Mouse (Mus musculus) MEL (cell line): ENCODE results near the gene Ndufs2. TPM values are rescaled to one million over a fixed set of nuclear protein-coding genes. Genes with fewer than 3 reads are reported as not detected.

Experiments used
- DNase-seq: peaks from one replicate; pipeline ENCODE4 v3.0.0; 2011; ENCODE audit warnings: low read depth, low spot score
- H3K27ac ChIP-seq: 2 replicates; pipeline ENCODE4 v1.5.1; 2012; ENCODE audit warnings: low read depth, mild to moderate bottlenecking, control low read depth, low read length, moderate library complexity; ENCODE audit not compliant: control insufficient read depth
- H3K27me3 ChIP-seq, 2 experiments: fragments of 150-350 bp in 1 of 2; sonication (generic) in 1 of 2; 2 replicates each; pipeline ENCODE4 v1.6.1; 2012; ENCODE audit warnings: low read length in 2 of 2, mild to moderate bottlenecking in 2 of 2, improper control_type of control experiment in 1 of 2, moderate library complexity in 1 of 2; ENCODE audit not compliant: insufficient read depth in 2 of 2, control insufficient read depth in 1 of 2
- H3K36me3 ChIP-seq, 2 experiments: 2 replicates each; pipeline ENCODE4 v1.6.1; 2012 to 2014; ENCODE audit warnings: low read length in 2 of 2, improper control_type of control experiment in 1 of 2, inconsistent platforms in 1 of 2, mild to moderate bottlenecking in 1 of 2; ENCODE audit not compliant: insufficient read depth in 2 of 2, control insufficient read depth in 1 of 2
- H3K4me1 ChIP-seq, 2 experiments: fragments of 150-350 bp in 1 of 2; sonication (generic) in 1 of 2; 2 replicates each; pipeline ENCODE4 v1.6.1; 2012; ENCODE audit warnings: low read length in 2 of 2, improper control_type of control experiment in 1 of 2, mild to moderate bottlenecking in 1 of 2; ENCODE audit not compliant: insufficient read depth in 2 of 2, control insufficient read depth in 1 of 2
- H3K4me3 ChIP-seq, 2 experiments: fragments of 150-350 bp in 1 of 2; sonication (generic) in 1 of 2; 2 replicates each; pipeline ENCODE4 v1.5.1; 2012; ENCODE audit warnings: low read depth in 2 of 2, low read length in 2 of 2, mild to moderate bottlenecking in 2 of 2, moderate library complexity in 2 of 2, control low read depth in 1 of 2, improper control_type of control experiment in 1 of 2; ENCODE audit not compliant: control insufficient read depth in 1 of 2, insufficient read depth in 1 of 2
- H3K79me2 ChIP-seq: 2 replicates; pipeline ENCODE4 v1.6.1; 2012; ENCODE audit warnings: mild to moderate bottlenecking, low read length, moderate library complexity; ENCODE audit not compliant: control insufficient read depth, poor library complexity, insufficient read depth
- H3K9ac ChIP-seq: 2 replicates; pipeline ENCODE4 v1.6.1; 2012; ENCODE audit warnings: low read depth, mild to moderate bottlenecking, control low read depth, low read length, moderate library complexity; ENCODE audit not compliant: control insufficient read depth, poor library complexity, severe bottlenecking
- H3K9me3 ChIP-seq: fragments of 150-350 bp; sonication (generic); replicated peaks from 2 replicates; pipeline ENCODE4 v1.6.1; 2012; ENCODE audit warnings: mild to moderate bottlenecking, low read length, improper control_type of control experiment, moderate library complexity; ENCODE audit not compliant: insufficient read depth
- CHD2 ChIP-seq: IDR thresholded peaks from 2 replicates; pipeline ENCODE4 v1.6.1; 2011; ENCODE audit warnings: low read length, improper control_type of control experiment
- CTCF ChIP-seq, 3 experiments: IDR thresholded peaks in 2 of 3; conservative IDR thresholded peaks in 1 of 3; 2 replicates each; pipeline ENCODE4 v1.5.1; 2011 to 2012; ENCODE audit warnings: low read length in 3 of 3, low read depth in 2 of 3, mild to moderate bottlenecking in 2 of 3, improper control_type of control experiment in 1 of 3, inconsistent platforms in 1 of 3, mixed read lengths in 1 of 3, moderate library complexity in 1 of 3; ENCODE audit not compliant: control insufficient read depth in 1 of 3, insufficient read depth in 1 of 3, poor library complexity in 1 of 3, severe bottlenecking in 1 of 3
- EP300 ChIP-seq, 2 experiments: IDR thresholded peaks; 2 replicates each; pipeline ENCODE4 v1.6.1; 2011; ENCODE audit warnings: improper control_type of control experiment in 2 of 2, low read length in 2 of 2, low read depth in 1 of 2, mild to moderate bottlenecking in 1 of 2
- GABPA ChIP-seq: IDR thresholded peaks from 2 replicates; pipeline ENCODE4 v1.6.1; 2012; ENCODE audit warnings: low read depth, mild to moderate bottlenecking, inconsistent platforms, low read length, improper control_type of control experiment, moderate library complexity
- HCFC1 ChIP-seq: IDR thresholded peaks from 2 replicates; pipeline ENCODE4 v1.6.1; 2012; ENCODE audit warnings: low read depth, mild to moderate bottlenecking, inconsistent platforms, low read length, improper control_type of control experiment, moderate library complexity
- MYB ChIP-seq: IDR thresholded peaks from 2 replicates; pipeline ENCODE4 v1.6.1; 2011; ENCODE audit warnings: mild to moderate bottlenecking, low read depth, low read length, improper control_type of control experiment
- MYC ChIP-seq: IDR thresholded peaks from 2 replicates; pipeline ENCODE4 v1.6.1; 2011; ENCODE audit warnings: low read depth, mild to moderate bottlenecking, low read length, improper control_type of control experiment, moderate library complexity
- NELFE ChIP-seq: IDR thresholded peaks from 2 replicates; pipeline ENCODE4 v1.6.1; 2011; ENCODE audit warnings: low read depth, low read length, improper control_type of control experiment
- POLR2AphosphoS2 ChIP-seq: IDR thresholded peaks from 2 replicates; pipeline ENCODE4 v1.6.1; 2011; ENCODE audit warnings: low read length, improper control_type of control experiment
- POLR2AphosphoS5 ChIP-seq: IDR thresholded peaks from 2 replicates; pipeline ENCODE4 v1.6.1; 2012; ENCODE audit warnings: low read depth, borderline replicate concordance, mild to moderate bottlenecking, inconsistent platforms, low read length, moderate library complexity, mixed read lengths
- UBTF ChIP-seq: IDR thresholded peaks from 2 replicates; pipeline ENCODE4 v1.6.1; 2012; ENCODE audit warnings: low read depth, mild to moderate bottlenecking, inconsistent platforms, low read length, improper control_type of control experiment, moderate library complexity, borderline replicate concordance; ENCODE audit not compliant: insufficient read depth
- ZMIZ1 ChIP-seq: IDR thresholded peaks from 2 replicates; pipeline ENCODE4 v1.6.1; 2012; ENCODE audit warnings: low read depth, mild to moderate bottlenecking, inconsistent platforms, low read length, improper control_type of control experiment, moderate library complexity
- ZNF384 ChIP-seq: IDR thresholded peaks from 2 replicates; pipeline ENCODE4 v1.6.1; 2012; ENCODE audit warnings: low read depth, mild to moderate bottlenecking, inconsistent platforms, low read length, improper control_type of control experiment
- polyA plus RNA-seq, 2 experiments: library from polyadenylated mRNA; stranded (reverse) in 1 of 2; unstranded in 1 of 2; fragments of >175 nt in 1 of 2; fragments of >200 nt in 1 of 2; gene quantifications; 2 replicates each; pipeline versions ENCODE4 v1.2.1 to v1.2.4; 2012; ENCODE audit warnings: low replicate concordance in 2 of 2, low read depth in 1 of 2; ENCODE audit not compliant: insufficient read length in 2 of 2, insufficient read depth in 1 of 2, missing spikeins in 1 of 2
- total RNA-seq: library from RNA; depleted of rRNA; stranded (reverse); fragments of 300-350 nt; gene quantifications from 2 replicates; pipeline ENCODE4 v1.2.3, GENCODE M21; 2012

Ndufs2 gene
- total and polyA plus RNA-seq, 3 experiments, result 169 to 415 (median 292) TPM

GRCm38 (mm10) chr1:171232800-171233730 lies 18.1 kb downstream of the Ndufs2 start:
- Histone ChIP-seq H3K27ac (no peak overlapping the region), H3K79me2 (no peaks in the 10 kb centered on the region), H3K9ac (no peak overlapping the region), H3K4me1 (peaks cover 0 to 10% of the 10 kb centered on the region in 2 experiments; a peak in 2 of 4 replicates), H3K36me3 (peaks cover 3 to 17% of the 10 kb centered on the region in 2 experiments; a peak in 3 of 4 replicates), H3K27me3 (no peaks in the 10 kb centered on the region), H3K9me3 (no peaks in the 10 kb centered on the region), H3K4me3 (no peak overlapping the region)
- no peak for DNase-seq
- TF ChIP-seq MYC (no peak), CHD2 (no peak), HCFC1 (no peak), POLR2AphosphoS2 (no peak), CTCF (IDR thresholded peaks at IDR 0.05 in 2 of 3, conservative IDR thresholded peaks at IDR 0.05 in 1 of 3; ENCODE audit: control insufficient read depth in 1 of 3, insufficient read depth in 1 of 3, low read depth in 2 of 3, low read length in 3 of 3, poor library complexity in 1 of 3, severe bottlenecking in 1 of 3) (no peak)

GRCm38 (mm10) chr1:171232348-171232747 lies 18.8 kb downstream of the Ndufs2 start:
- Histone ChIP-seq H3K4me3 (no peak overlapping the region), H3K9me3 (no peaks in the 10 kb centered on the region), H3K4me1 (peaks cover 0 to 10% of the 10 kb centered on the region in 2 experiments; a peak in 2 of 4 replicates), H3K27me3 (no peaks in the 10 kb centered on the region), H3K79me2 (no peaks in the 10 kb centered on the region)
- DNase-seq, result no peak
- TF ChIP-seq UBTF (no peak), CHD2 (no peak), ZMIZ1 (no peak), MYB (no peak), EP300 (IDR thresholded peaks at IDR 0.05; ENCODE audit: low read depth in 1 of 2, low read length in 2 of 2) (no peak), GABPA (no peak), NELFE (no peak), ZNF384 (no peak), POLR2AphosphoS5 (no peak)
- TF ChIP-seq, all 39 proteins: peak for 0
- Histone ChIP-seq H3K9ac (no peak overlapping the region), H3K27ac (no peak overlapping the region), H3K36me3 (peaks cover 3 to 17% of the 10 kb centered on the region in 2 experiments; a peak in 3 of 4 replicates)
